Mouse (Mus musculus): ENCODE measurements around the gene Panx1.

- TF ChIP-seq EP300 (IDR thresholded peaks at IDR 0.05; ENCODE audit: low read depth), result no peak
- TF ChIP-seq CTCF (IDR thresholded peaks at IDR 0.05; ENCODE audit: low read depth), result no peak
Measured at GRCm38 (mm10) chr9:15036405-15036804, 8.9 kb downstream of the Panx1 start.

All from liver, postnatal 0 days (tissue).